Mouse (Mus musculus) forebrain, embryonic 14.5 days (tissue): ENCODE measurements around the gene Gcdh. TPM values are rescaled to one million over a fixed set of nuclear protein-coding genes. Genes with fewer than 3 reads are reported as not detected.

Source experiments
- ATAC-seq: fragments of 200-750 bp; cut with Nextera tagmentation; 2 replicates; pipeline ENCODE4 v1.8.0; 2017; ENCODE audit warnings: mild to moderate bottlenecking, moderate library complexity
- DNase-seq: peaks from one replicate; pipeline ENCODE4 v3.0.0-alpha.2; 2015; ENCODE audit warnings: low spot score
- H3K27ac ChIP-seq: fragments of 300-500 bp; sonication (generic); 2 replicates; pipeline ENCODE4 v1.5.1; 2014; ENCODE audit warnings: low read depth, mild to moderate bottlenecking, control low read depth, low read length, moderate library complexity
- H3K27me3 ChIP-seq: fragments of 300-500 bp; sonication (generic); replicated peaks from 2 replicates; pipeline ENCODE4 v1.6.1; 2014; ENCODE audit warnings: low read length, control low read depth, mixed read lengths; ENCODE audit not compliant: control insufficient read depth, insufficient read depth
- H3K36me3 ChIP-seq: fragments of 300-500 bp; sonication (generic); 2 replicates; pipeline ENCODE4 v1.6.1; 2014; ENCODE audit warnings: low read length, control low read depth; ENCODE audit not compliant: control insufficient read depth, insufficient read depth
- H3K4me1 ChIP-seq: fragments of 300-500 bp; sonication (generic); 2 replicates; pipeline ENCODE4 v1.6.1; 2014; ENCODE audit warnings: antibody characterized with exemption, low read length, control low read depth; ENCODE audit not compliant: control insufficient read depth, insufficient read depth
- H3K4me2 ChIP-seq: fragments of 300-500 bp; sonication (generic); 2 replicates; pipeline ENCODE4 v1.6.1; 2014; ENCODE audit warnings: mild to moderate bottlenecking, control low read depth, low read length
- H3K4me3 ChIP-seq: fragments of 300-500 bp; sonication (generic); 2 replicates; pipeline ENCODE4 v1.5.1; 2014; ENCODE audit warnings: low read depth, low read length, control low read depth
- H3K9ac ChIP-seq: fragments of 300-500 bp; sonication (generic); 2 replicates; pipeline ENCODE4 v1.6.1; 2014; ENCODE audit warnings: mild to moderate bottlenecking, low read length, control low read depth, moderate library complexity
- H3K9me3 ChIP-seq: fragments of 300-500 bp; sonication (generic); replicated peaks from 2 replicates; pipeline ENCODE4 v1.6.1; 2016; ENCODE audit warnings: low read length, control low read depth, mixed read lengths; ENCODE audit not compliant: control insufficient read depth
- WGBS: fragments of 180-500 bp; shearing (Covaris S2); extraction: QIAGEN DNeasy Blood & Tissue Kit; methylation state at CpG from one replicate; pipeline ENCODE4 v1.1.7; 2014; 5-methylcytosine and 5-hydroxymethylcytosine counted together
- polyA plus RNA-seq: library from polyadenylated mRNA; unstranded; fragments of >200 nt; fragmentation: Nextera tagmentation; extraction: Ambion mirVana; gene quantifications from 2 replicates; pipeline ENCODE4 v1.2.1, GENCODE M21; 2014

Gene Gcdh
- polyA plus RNA-seq, 1 experiment from 2014 or later: 27.1 TPM

- 8% methylated on average over 9 of the region's 9 CpGs for WGBS
- Histone ChIP-seq H3K4me2 (peak overlapping the region; percentile 56), H3K36me3 (peaks cover 78% of the 10 kb centered on the region), H3K27ac (no peak overlapping the region), H3K9me3 (0 out of 2 replicates have a peak, but pooled peaks cover 4% of the 10 kb centered on the region), H3K27me3 (peaks cover 13% of the 10 kb centered on the region), H3K4me1 (peaks cover 15% of the 10 kb centered on the region), H3K4me3 (peak overlapping the region; percentile 26), H3K9ac (peak overlapping the region; percentile 40; the same call in 1 of the 2 replicates)
- ATAC-seq (no peak), DNase-seq (no peak)
Measured at GRCm38 (mm10) chr8:84913502-84913900, 19.8 kb upstream of the Gcdh start.

- Histone ChIP-seq H3K9ac (peak overlapping the region; percentile 40; the same call in 1 of the 2 replicates), H3K36me3 (peaks cover 73% of the 10 kb centered on the region), H3K4me1 (peaks cover 15% of the 10 kb centered on the region), H3K27ac (no peak overlapping the region), H3K27me3 (peaks cover 13% of the 10 kb centered on the region), H3K9me3 (0 out of 2 replicates have a peak, but pooled peaks cover 4% of the 10 kb centered on the region), H3K4me2 (peak overlapping the region; percentile 56), H3K4me3 (peak overlapping the region; percentile 26)
- WGBS: 2% methylated on average over 54 of the region's 55 CpGs
- DNase-seq: peak; percentile 67
- ATAC-seq: peak; percentile 19; the same call in 1 of the 2 replicates
Measured at GRCm38 (mm10) chr8:84912895-84913501, 19.3 kb upstream of the Gcdh start.

- ATAC-seq (no peak), DNase-seq (no peak)
- Histone ChIP-seq H3K27me3 (peaks cover 13% of the 10 kb centered on the region), H3K9ac (no peak overlapping the region), H3K36me3 (peaks cover 67% of the 10 kb centered on the region), H3K27ac (no peak overlapping the region), H3K4me1 (peaks cover 15% of the 10 kb centered on the region), H3K4me2 (peak overlapping the region; percentile 56), H3K4me3 (no peak overlapping the region), H3K9me3 (0 out of 2 replicates have a peak, but pooled peaks cover 4% of the 10 kb centered on the region)
- WGBS: 29% methylated on average over 27 of the region's 27 CpGs
Measured at GRCm38 (mm10) chr8:84912391-84912790, 18.7 kb upstream of the Gcdh start.

GRCm38 (mm10) chr8:84911854-84912253 lies 18.1 kb upstream of the Gcdh start:
- Histone ChIP-seq H3K27ac (no peak overlapping the region), H3K4me3 (no peak overlapping the region), H3K9ac (no peak overlapping the region), H3K4me2 (no peak overlapping the region), H3K27me3 (peaks cover 13% of the 10 kb centered on the region), H3K4me1 (peaks cover 15% of the 10 kb centered on the region), H3K36me3 (peaks cover 61% of the 10 kb centered on the region), H3K9me3 (0 out of 2 replicates have a peak, but pooled peaks cover 4% of the 10 kb centered on the region)
- WGBS: 87% methylated on average over 9 of the region's 9 CpGs
- no peak for DNase-seq
- no peak for ATAC-seq

- H3K9ac ChIP-seq: no peak overlapping the region
- no peak overlapping the region for H3K27ac ChIP-seq
- peaks cover 13% of the 10 kb centered on the region for H3K27me3 ChIP-seq
- WGBS: 87% methylated on average over 6 of the region's 6 CpGs
- H3K4me2 ChIP-seq: no peak overlapping the region
- no peak for DNase-seq
- H3K36me3 ChIP-seq: peaks cover 48% of the 10 kb centered on the region
- 0 out of 2 replicates have a peak, but pooled peaks cover 4% of the 10 kb centered on the region for H3K9me3 ChIP-seq
- no peak overlapping the region for H3K4me3 ChIP-seq
- ATAC-seq: no peak
- H3K4me1 ChIP-seq: peaks cover 15% of the 10 kb centered on the region
Measured at GRCm38 (mm10) chr8:84910551-84910950, 16.8 kb upstream of the Gcdh start.

- no peak overlapping the region for H3K9ac ChIP-seq
- H3K36me3 ChIP-seq: peaks cover 42% of the 10 kb centered on the region
- ATAC-seq: no peak
- no peak overlapping the region for H3K4me2 ChIP-seq
- peaks cover 13% of the 10 kb centered on the region for H3K27me3 ChIP-seq
- peaks cover 15% of the 10 kb centered on the region for H3K4me1 ChIP-seq
- 89% methylated on average over 5 of the region's 5 CpGs for WGBS
- no peak overlapping the region for H3K4me3 ChIP-seq
- no peak for DNase-seq
- H3K27ac ChIP-seq: no peak overlapping the region
- H3K9me3 ChIP-seq: 0 out of 2 replicates have a peak, but pooled peaks cover 4% of the 10 kb centered on the region
Measured at GRCm38 (mm10) chr8:84909949-84910348, 16.2 kb upstream of the Gcdh start.

- DNase-seq (no peak), ATAC-seq (peak; percentile 8; the same call in 1 of the 2 replicates)
- Histone ChIP-seq H3K9ac (peak overlapping the region; percentile 61), H3K27ac (no peak overlapping the region), H3K9me3 (0 out of 2 replicates have a peak, but pooled peaks cover 4% of the 10 kb centered on the region), H3K4me2 (peak overlapping the region; percentile 72), H3K27me3 (peaks cover 13% of the 10 kb centered on the region), H3K4me1 (peaks cover 15% of the 10 kb centered on the region), H3K4me3 (peak overlapping the region; percentile 39), H3K36me3 (peaks cover 38% of the 10 kb centered on the region)
- 50% methylated on average over 20 of the region's 20 CpGs for WGBS
Measured at GRCm38 (mm10) chr8:84909162-84909767, 15.5 kb upstream of the Gcdh start.

GRCm38 (mm10) chr8:84908421-84909161 lies 14.9 kb upstream of the Gcdh start, which contains the start of gene Dnase2a:
Gene Dnase2a (plus strand): TSS chr8:84908560.
- under 1% methylated on average over 45 of the region's 45 CpGs for WGBS
- peak within 1 kb of the TSS; percentile 39 for H3K4me3 ChIP-seq
- H3K4me2 ChIP-seq: peak within 1 kb of the TSS; percentile 72
- H3K36me3 ChIP-seq: peaks cover 33% of the 10 kb centered on the region
- DNase-seq: peak; percentile 96
- ATAC-seq: peak; percentile 86
- H3K27me3 ChIP-seq: peaks cover 8% of the 10 kb centered on the region; the same call in 1 of the 2 replicates
- peak within 1 kb of the TSS; percentile 61 for H3K9ac ChIP-seq
- H3K9me3 ChIP-seq: no peaks in the 10 kb centered on the region
- peaks cover 15% of the 10 kb centered on the region for H3K4me1 ChIP-seq
- 0 out of 2 replicates have a peak within 1 kb of the TSS, but pooled peaks have one; percentile 33 for H3K27ac ChIP-seq
